Mouse (Mus musculus) gastrocnemius, postnatal 25 days (tissue): Measurements from ENCODE around the gene Nphs1. TPM values are rescaled to one million over a fixed set of nuclear protein-coding genes. Genes with fewer than 3 reads are reported as not detected.

Experiments
- DNase-seq: peaks from one replicate; pipeline ENCODE4 v3.0.0; 2022
- long read RNA-seq, 2 experiments: library from polyadenylated mRNA; stranded (forward); transcript quantifications; one replicate each; pipeline ENCODE4 v2.0.0; 2021
- total RNA-seq, 2 experiments: library from RNA; stranded (reverse); gene quantifications; 1 replicate in 1 of 2; 2 replicates in 1 of 2; pipeline ENCODE4 v1.2.3; 2021

Gene Nphs1
- not detected for total RNA-seq
- long read RNA-seq, experiment 1, partial matches to known transcripts: 0 of 1 reads
- long read RNA-seq, experiment 1, other reads (novel, unspliced or antisense): 1 of 1 reads
- long read RNA-seq, experiment 2: 0 reads

- DNase-seq: no peak
Observed at GRCm38 (mm10) chr7:30457629-30458330, at the start of gene Nphs1, which contains the start of gene Kirrel2. Gene Nphs1 (plus strand): TSS chr7:30458315. Gene Kirrel2 (minus strand): TSS chr7:30457690.

- no peak for DNase-seq
Observed at GRCm38 (mm10) chr7:30408639-30409038, 49.5 kb upstream of the Nphs1 start.

- DNase-seq: no peak
Observed at GRCm38 (mm10) chr7:30409789-30410188, 48.3 kb upstream of the Nphs1 start.

- DNase-seq: no peak
Observed at GRCm38 (mm10) chr7:30411023-30411422, 47.1 kb upstream of the Nphs1 start.

GRCm38 (mm10) chr7:30412735-30413147 lies 45.4 kb upstream of the Nphs1 start:
- DNase-seq: no peak

GRCm38 (mm10) chr7:30413596-30413995 lies 44.5 kb upstream of the Nphs1 start, which contains the start of gene Tyrobp:
Gene Tyrobp (plus strand): TSS chr7:30413760.
- no peak for DNase-seq

GRCm38 (mm10) chr7:30417856-30418255 lies 40.3 kb upstream of the Nphs1 start:
- no peak for DNase-seq

- no peak for DNase-seq
Observed at GRCm38 (mm10) chr7:30419561-30420499, 38.3 kb upstream of the Nphs1 start, which contains the start of gene Hcst. Gene Hcst (minus strand): TSS chr7:30419854.

GRCm38 (mm10) chr7:30420673-30421072 lies 37.4 kb upstream of the Nphs1 start:
- no peak for DNase-seq

- peak; percentile 50 for DNase-seq
Observed at GRCm38 (mm10) chr7:30421175-30421889, 36.8 kb upstream of the Nphs1 start, which contains the start of gene Nfkbid. Gene Nfkbid (plus strand): TSS chr7:30421732.

GRCm38 (mm10) chr7:30421890-30422435 lies 36.2 kb upstream of the Nphs1 start:
- peak; percentile 71 for DNase-seq

- DNase-seq: no peak
Observed at GRCm38 (mm10) chr7:30422560-30422959, 35.6 kb upstream of the Nphs1 start.

- DNase-seq: no peak
Observed at GRCm38 (mm10) chr7:30423071-30423641, 35.0 kb upstream of the Nphs1 start.

- no peak for DNase-seq
Observed at GRCm38 (mm10) chr7:30429327-30429726, 28.8 kb upstream of the Nphs1 start.

- DNase-seq: no peak
Observed at GRCm38 (mm10) chr7:30430191-30430590, 27.9 kb upstream of the Nphs1 start.

- DNase-seq: peak; percentile 43
Observed at GRCm38 (mm10) chr7:30431793-30432192, 26.3 kb upstream of the Nphs1 start.

GRCm38 (mm10) chr7:30434238-30434637 lies 23.9 kb upstream of the Nphs1 start:
- DNase-seq: no peak

GRCm38 (mm10) chr7:30434701-30435100 lies 23.4 kb upstream of the Nphs1 start:
- no peak for DNase-seq

GRCm38 (mm10) chr7:30435156-30435555 lies 23.0 kb upstream of the Nphs1 start:
- DNase-seq: no peak

- no peak for DNase-seq
Observed at GRCm38 (mm10) chr7:30436879-30437278, 21.2 kb upstream of the Nphs1 start.

GRCm38 (mm10) chr7:30439734-30440133 lies 18.4 kb upstream of the Nphs1 start:
- no peak for DNase-seq
